Mouse (Mus musculus) gastrocnemius, postnatal 4 days (tissue): ENCODE measurements around the gene Xxylt1. TPM values are rescaled to one million over a fixed set of nuclear protein-coding genes. Genes with fewer than 3 reads are reported as not detected.
A peak's percentile ranks its signal among the peaks of the same experiment; 100 is the strongest.

ENCODE experiments used
- DNase-seq, 2 experiments: peaks; one replicate each; pipeline ENCODE4 v3.0.0; 2021 to 2022; ENCODE audit warnings: low spot score in 2 of 2, mixed read lengths in 2 of 2
- long read RNA-seq, 2 experiments: library from polyadenylated mRNA; stranded (forward); transcript quantifications; one replicate each; pipeline ENCODE4 v2.0.0; 2021
- total RNA-seq, 2 experiments: library from RNA; stranded (reverse); gene quantifications; 2 replicates each; pipeline ENCODE4 v1.2.3; 2021

Xxylt1 gene
- 10 to 100 TPM; 12.7 to 12.9 TPM for total RNA-seq
- long read RNA-seq, experiment 1, transcript Xxylt1-201 (4 exons, 3,470 nt), result major isoform, 21 of 29 reads
- long read RNA-seq, experiment 1, partial matches to known transcripts, result 1 of 29 reads
- long read RNA-seq, experiment 1, other reads (novel, unspliced or antisense), result 7 of 29 reads
- long read RNA-seq, experiment 2, transcript Xxylt1-201 (4 exons, 3,470 nt), result major isoform, 40 of 49 reads
- long read RNA-seq, experiment 2, partial matches to known transcripts, result 0 of 49 reads
- long read RNA-seq, experiment 2, other reads (novel, unspliced or antisense), result 9 of 49 reads

GRCm38 (mm10) chr16:31081125-31081664 is at the start of gene Xxylt1:
Gene Xxylt1, minus strand, starts transcription at chr16:31081432.
- peak; percentile 89 to 95 for DNase-seq

GRCm38 (mm10) chr16:31128116-31128515 is 46.9 kb upstream of the Xxylt1 start:
- no peak for DNase-seq

- no peak for DNase-seq
Measured at GRCm38 (mm10) chr16:31124991-31125390, 43.8 kb upstream of the Xxylt1 start.

- DNase-seq, result no peak
Measured at GRCm38 (mm10) chr16:31121612-31122011, 40.4 kb upstream of the Xxylt1 start.

GRCm38 (mm10) chr16:31113596-31113995 is 32.4 kb upstream of the Xxylt1 start:
- DNase-seq, result no peak

- no peak for DNase-seq
Measured at GRCm38 (mm10) chr16:31101352-31101751, 20.1 kb upstream of the Xxylt1 start.

GRCm38 (mm10) chr16:31099906-31100305 is 18.7 kb upstream of the Xxylt1 start:
- no peak for DNase-seq

- DNase-seq, result no peak
Measured at GRCm38 (mm10) chr16:31094036-31094435, 12.8 kb upstream of the Xxylt1 start.

- DNase-seq, result no peak
Measured at GRCm38 (mm10) chr16:31093186-31093585, 12.0 kb upstream of the Xxylt1 start.

- no peak for DNase-seq
Measured at GRCm38 (mm10) chr16:31081891-31082290, 659 bp upstream of the Xxylt1 start.

- peak; percentile 31 to 68 for DNase-seq
Measured at GRCm38 (mm10) chr16:31080573-31081051, 620 bp downstream of the Xxylt1 start.

GRCm38 (mm10) chr16:31077396-31077795 is 3.8 kb downstream of the Xxylt1 start:
- DNase-seq, result no peak

GRCm38 (mm10) chr16:31076436-31076835 is 4.8 kb downstream of the Xxylt1 start:
- DNase-seq, result no peak

GRCm38 (mm10) chr16:31074324-31074908 is 6.8 kb downstream of the Xxylt1 start:
- no peak for DNase-seq

GRCm38 (mm10) chr16:31071731-31072130 is 9.5 kb downstream of the Xxylt1 start:
- no peak for DNase-seq

GRCm38 (mm10) chr16:31070358-31071133 is 10.7 kb downstream of the Xxylt1 start:
- DNase-seq, result peak; percentile 67 to 79

- DNase-seq, result no peak
Measured at GRCm38 (mm10) chr16:31069211-31070166, 11.7 kb downstream of the Xxylt1 start.

GRCm38 (mm10) chr16:31068280-31068679 is 13.0 kb downstream of the Xxylt1 start:
- no peak for DNase-seq

GRCm38 (mm10) chr16:31066344-31067098 is 14.7 kb downstream of the Xxylt1 start:
- no peak for DNase-seq

- no peak for DNase-seq
Measured at GRCm38 (mm10) chr16:31064782-31065181, 16.4 kb downstream of the Xxylt1 start.
